Mouse (Mus musculus): ENCODE data around the gene Rnf145.

Rnf145 gene

DNA sequence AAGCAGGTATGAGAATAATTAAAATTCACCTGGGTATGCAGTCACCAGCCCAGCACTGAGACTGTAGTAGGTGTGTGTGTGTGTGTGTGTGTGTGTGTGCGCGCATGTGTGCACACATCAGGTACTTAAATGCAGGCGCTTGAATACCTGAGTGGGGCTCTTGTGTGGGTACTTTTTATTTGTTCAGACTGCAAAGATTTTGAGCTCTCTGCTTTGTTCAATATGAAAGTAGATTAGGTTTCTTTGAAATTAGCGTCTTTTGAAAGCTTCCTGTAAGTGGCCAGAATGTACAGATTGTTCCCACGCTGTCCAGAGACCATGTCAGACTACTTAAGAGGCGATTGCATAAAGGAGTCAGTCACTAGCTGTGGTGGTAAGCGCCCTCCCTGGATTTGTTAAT, 18.6 kb downstream of the Rnf145 start:
- no peak for DNase-seq (ENCODE audit: low spot score)

DNA sequence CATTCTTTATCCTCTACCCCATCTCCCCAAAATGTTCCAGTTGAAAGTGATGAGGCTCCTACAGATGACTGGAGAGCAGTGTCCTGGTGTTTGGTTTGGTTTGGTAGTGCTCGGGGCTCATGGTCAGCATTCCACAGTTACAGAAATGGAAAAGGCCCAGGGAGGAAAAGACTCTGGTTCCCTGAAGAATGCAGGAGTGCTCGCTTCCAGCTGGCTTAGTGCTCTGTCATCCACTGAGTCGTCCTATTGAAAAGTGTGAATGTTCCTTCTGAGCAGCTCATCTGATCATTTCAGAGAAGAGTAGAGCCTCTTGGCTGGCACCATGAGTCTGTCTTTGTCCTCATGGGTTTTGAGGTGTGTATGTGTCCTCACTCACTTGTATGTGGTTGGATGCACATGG, 19.3 kb downstream of the Rnf145 start:
- no peak for DNase-seq (ENCODE audit: low spot score)

DNA sequence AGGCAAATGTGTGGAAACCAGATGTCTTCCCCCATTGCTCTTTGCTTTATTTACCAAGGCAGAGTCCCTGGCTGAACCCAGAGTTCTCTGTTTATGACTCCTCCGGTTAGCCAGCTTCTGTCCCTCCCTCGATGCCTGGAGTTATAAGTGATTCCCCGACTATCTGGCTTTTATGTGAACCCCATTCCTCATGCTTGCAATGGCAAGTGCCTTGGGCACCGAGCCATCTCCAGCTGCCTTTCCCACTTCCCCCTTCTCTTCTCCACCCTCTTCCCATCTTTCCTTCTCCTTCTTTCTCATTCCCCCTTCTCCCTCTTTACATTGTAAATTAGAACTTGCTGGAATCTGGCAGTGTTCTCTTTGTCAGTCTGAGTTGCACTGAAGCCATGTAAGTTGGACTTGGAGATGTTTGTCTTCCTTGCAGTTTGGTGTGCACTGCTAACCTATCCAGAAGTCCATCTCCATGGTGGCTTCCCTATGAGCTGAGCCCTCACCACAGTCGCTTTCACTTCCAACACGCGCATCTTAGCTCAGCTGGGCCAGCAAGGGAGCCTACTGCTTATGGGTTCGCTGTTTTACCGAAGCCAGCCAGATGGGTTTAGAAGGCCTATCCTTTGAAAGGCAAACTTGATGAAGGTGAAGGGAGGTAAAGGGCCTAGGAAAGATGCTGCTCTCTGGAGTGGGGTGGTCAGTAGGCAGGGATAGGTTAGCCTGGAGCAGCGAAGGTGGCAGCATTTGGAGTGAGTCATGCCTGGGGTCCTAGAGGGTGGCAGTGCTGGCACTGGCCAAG, 19.9 kb downstream of the Rnf145 start:
- DNase-seq (ENCODE audit: low spot score), result no peak

DNA sequence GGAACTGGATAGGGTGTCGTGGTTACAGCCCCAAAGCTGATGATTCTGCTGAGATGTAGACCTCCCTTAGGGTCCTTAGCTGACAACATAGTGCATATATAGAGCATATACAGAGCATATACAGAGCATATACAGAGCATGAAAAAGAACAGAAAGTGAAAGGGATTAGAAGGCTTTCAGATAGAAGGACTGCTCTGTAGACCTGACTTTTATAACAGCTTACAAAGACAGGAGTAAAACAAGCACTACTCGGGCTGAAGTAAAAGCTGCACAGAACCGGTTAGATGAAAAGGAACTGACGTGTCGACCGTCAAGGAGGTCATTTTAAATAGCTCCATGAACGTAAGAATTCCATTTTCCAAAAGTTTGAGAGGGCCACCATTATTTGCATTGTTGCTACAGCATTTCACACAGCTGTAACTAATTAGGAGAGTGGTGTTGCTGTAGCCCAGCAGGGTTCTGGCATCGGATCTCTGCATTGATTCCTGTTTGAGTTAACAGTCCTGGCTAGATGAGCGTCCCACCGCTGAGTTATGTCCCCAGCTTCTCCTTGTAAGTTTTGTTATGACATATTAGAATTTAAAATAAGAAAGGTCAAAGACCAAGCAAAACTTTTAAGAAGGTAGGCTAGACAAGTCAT, 20.6 kb downstream of the Rnf145 start:
- no peak for DNase-seq (ENCODE audit: low spot score)

DNA sequence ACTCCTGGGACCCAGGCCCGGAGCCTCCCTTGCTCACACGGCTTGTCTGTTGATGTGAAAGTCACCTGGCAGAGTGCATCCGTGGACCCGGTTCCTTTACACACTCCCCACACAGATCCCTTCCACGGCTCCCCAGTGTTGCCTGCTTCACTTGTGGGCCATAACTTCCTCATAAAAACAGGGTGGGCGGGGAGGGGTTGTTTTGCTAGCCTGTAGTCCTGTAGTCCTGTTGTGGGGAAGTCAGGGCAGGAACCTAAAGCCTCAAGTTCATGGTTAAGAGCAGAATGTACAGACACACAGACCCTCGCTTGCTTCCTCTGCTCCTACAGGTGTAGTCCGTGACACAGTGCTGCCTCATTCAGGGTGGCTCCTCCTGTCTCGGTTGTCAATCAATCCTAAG, 21.5 kb downstream of the Rnf145 start:
- no peak for DNase-seq (ENCODE audit: low spot score)

DNA sequence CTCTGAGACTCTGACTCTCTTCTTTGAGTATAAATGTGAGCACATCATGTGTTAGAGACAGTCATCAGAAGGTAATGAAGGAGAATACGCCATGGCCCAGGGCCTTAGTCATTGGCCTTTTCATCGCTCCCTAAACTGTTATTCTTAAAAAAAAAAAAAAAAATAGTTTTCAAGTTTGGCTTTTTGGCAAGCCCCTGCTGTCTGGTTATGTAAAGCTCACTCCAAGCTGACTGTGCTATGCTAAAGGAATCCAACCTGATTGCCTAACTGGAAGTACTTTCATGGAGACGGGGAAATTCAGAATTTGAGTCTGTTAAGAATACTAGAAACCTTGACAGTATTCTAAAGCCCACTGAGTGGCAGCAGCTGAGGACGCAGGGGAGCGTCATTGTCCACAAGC, 22.5 kb downstream of the Rnf145 start:
- peak; percentile 64 for DNase-seq (ENCODE audit: low spot score)

DNA sequence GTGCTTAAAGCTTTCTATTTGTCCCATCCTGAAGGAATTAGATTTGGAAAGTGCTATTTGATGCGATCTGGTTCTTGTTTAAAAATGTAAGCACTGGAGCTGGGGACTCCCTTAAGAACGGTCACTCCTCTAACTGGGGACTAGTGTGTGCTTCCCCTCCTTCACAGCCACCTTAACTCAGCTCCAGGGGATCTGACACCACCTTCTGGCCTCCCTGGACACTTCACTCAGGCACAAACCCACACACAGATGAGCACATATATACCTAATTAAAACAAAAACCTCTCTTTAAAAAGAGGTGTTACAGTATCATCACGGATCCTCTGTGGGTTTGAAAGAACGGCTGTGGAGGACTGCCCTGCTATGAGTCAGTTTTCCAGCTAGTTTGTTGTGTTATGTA, 23.0 kb downstream of the Rnf145 start:
- no peak for DNase-seq (ENCODE audit: low spot score)

DNA sequence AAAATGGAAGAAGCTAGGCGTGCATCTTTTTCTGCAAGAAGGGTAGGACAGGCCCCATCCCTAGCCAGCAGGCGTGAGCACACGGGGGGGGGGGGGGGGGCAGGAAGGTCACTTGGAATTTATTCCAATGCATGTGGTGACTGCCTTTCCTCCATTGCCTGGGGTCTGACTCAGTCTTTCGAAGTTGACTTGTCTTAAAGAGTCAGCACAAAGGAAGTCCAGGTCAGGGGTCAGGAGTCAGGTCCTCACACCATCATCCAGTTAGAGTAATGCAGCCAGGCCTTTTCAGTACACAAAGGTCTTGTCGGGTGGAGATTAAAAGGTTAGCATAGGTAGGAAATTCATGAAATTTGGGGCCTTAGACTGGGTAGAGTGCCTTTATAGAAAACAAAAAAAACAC, 24.8 kb downstream of the Rnf145 start:
- no peak for DNase-seq (ENCODE audit: low spot score)

DNA sequence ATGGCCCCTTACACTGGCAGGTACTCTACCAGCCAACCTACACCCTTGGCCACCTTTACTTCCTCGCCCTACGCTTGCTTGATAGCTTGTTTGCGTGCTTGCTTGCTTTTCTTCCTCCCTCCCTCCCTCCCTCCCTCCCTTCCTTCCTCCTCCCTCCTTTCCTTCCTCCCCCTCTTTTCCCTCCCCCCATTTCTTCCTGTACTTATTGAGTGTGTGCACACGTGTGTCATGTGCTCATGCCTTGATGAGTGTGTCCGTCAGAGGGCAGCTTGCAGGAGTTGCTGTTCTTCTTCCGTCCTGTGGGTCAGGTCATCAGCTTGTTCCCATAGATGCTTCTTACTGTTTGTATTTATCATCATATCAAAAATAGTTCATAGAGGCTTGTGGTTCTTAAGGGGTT, 25.2 kb downstream of the Rnf145 start:
- DNase-seq (ENCODE audit: low spot score), result no peak

DNA sequence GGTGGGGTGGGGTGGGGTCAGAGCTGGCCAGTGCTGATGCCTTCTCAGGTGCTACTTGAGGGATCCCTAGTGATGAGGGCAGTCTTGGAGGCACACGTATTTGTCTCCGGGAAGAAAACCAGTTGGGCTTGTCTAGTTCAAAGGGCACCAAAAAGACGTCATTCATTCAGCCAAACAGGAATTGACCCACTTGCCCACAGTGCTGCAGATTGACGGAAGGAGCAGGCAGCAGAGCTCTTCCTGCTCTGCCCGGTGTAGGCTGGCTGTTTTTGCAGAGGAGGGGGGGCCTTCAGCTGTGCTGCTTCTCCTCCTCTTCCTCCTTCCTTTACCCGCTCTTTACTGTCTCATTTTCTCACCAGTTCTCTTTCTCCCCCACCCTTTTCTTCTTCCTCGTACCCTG, 26.4 kb downstream of the Rnf145 start:
- no peak for DNase-seq (ENCODE audit: low spot score)

DNA sequence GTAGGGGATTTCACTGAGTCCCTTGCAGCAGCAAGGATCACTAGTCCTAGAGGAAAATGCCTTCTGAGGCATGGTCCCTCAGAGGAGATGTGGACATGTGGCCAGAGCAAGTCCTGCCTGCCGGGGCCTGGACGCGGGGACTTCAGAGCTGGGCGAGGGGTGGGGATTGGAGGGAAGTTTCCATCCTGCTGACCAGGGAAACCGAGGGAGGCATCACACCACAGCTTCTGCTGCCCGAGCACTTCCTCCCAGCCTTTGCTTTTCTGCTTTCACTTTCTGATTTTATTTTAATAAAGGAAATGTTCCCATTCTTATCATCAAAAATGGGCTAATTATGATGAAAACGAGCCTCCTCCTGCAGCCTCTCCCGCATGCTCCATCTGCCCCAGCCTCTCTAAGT, 27.5 kb downstream of the Rnf145 start:
- no peak for DNase-seq (ENCODE audit: low spot score)

DNA sequence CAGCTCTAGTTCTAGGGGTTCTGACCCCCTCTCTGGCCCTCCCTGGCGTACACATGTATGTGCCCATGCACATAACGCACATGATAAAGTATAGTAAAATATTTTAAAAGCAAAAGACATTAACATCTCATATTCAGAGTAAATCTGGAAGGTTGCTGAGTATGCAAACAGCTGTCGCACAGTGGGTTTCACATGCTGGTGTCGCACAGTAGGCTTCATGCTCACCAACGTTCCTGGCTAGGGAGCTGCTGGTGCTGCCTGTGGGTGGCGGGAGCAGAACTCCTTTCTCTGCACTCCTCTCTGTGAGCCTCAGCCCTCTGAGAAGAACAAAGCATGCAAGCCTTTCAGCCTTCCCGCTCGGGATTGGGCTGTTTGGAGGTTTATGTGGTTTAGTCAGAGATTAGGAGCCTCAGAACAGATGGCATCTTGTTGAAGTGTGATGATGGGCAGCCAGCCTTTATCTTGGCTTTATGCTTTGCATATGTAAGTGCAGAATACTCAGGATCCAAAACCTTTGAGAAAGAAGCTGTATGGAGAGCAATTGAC, 29.0 kb downstream of the Rnf145 start:
- no peak for DNase-seq (ENCODE audit: low spot score)

DNA sequence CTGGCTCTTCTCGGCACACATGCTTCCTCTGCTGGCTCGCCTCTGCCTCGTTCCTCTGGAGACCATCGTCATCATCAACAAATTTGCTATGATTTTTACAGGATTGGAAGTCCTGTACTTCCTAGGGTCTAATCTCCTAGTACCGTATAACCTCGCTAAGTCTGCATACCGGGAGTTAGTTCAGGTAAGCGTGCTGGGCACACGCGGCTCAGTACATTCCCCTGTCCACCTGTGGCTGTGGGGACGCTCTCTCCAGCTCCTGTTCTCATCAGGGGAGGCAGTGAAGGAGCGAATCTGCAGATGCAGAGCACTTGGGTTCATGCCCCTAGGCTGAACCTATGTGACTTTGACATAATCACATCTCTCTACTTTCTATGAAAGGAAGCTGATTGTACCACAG, 30.1 kb downstream of the Rnf145 start:
- DNase-seq (ENCODE audit: low spot score), result no peak

DNA sequence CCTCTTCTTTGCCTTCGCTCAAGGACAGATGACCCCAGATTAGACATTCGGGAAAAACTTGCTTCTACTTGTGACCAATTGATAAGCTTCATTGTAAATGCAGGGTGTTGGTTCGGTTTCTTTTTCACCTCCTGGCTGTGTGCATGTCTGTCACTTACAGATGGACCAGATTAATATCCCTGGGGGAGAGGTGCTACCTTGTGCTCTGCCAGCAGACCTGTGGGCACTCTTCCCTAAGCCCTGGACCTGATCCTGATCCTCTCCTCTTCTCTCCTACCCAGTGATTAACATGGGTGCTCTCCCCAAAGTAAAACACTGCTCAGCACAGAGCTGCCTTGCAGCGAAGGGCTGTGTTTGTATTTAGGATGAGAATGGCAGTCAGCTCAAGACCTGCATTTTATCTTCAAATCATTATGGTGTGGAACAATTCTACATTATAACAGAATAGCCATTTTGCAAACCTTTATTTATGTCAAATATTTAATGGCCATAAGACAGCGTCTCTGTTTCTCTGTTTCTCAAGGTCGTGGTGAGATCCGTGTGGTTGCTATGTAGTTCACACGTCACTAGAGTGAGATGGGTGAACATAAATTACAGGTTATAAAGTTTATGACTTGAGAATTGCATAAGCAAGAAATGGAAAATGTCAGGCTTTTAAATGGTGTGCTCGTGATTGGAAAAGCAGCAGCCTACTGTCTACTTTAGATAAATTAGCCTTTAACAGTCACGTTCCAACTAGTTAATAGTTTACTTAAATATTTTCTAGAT, 30.9 kb downstream of the Rnf145 start:
- DNase-seq (ENCODE audit: low spot score), result no peak

DNA sequence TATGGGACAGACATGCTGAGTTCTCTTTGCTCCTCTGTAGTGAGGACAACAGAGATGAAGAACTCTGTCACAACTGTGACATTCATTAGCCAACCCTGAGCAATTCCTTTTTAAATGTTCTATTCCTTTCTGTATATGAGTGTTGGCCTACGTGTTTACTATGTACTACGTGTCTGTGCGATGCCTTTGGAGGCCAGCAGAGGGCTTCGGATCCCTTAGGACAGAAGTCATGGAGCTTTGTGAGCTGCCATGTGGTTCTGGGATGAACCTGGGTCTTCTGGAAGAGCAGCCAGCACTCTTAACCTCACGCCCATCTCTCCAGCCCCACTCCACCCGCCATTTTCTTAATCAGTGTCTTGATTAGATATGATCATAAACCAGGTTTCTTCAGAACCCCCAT, 32.2 kb downstream of the Rnf145 start:
- DNase-seq (ENCODE audit: low spot score), result no peak

DNA sequence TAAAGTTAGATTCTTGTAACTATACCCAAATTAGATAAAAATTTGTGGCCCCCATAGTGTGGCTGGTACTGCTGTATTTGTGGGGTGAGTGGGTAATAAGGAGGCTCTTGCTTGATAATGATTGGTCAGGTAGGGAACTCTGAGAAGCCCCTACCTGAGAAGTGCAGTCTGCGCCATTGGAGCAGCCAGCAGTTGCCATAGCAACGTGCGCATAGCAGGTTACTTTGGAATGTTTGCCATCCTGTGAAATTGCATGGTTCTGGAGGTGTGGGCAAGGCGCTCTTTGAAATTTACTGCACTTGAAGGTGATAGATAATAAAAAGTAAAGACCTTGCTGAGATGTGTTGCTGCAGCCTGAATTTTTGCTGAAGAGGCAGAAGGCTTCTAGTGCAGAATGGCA, 35.6 kb downstream of the Rnf145 start:
- DNase-seq (ENCODE audit: low spot score), result no peak

DNA sequence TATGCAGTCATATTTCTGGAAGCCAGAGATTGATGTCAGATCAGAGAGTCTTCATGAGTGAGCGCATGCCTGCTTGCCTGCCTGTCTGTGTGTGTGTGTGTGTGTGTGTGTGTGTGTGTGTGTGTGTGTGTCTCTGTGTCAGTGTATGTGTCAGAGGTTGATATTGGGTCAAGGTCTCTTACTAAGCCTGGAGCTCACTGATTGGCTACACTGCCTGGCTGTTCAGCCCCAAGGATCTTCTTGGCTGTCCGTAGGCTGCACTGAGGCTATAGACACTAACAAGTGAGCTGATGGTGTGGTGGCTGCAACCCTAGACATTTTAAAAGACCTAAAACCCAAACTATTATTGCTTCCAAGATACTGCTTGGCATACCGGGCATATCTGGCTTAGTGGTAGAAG, 39.8 kb downstream of the Rnf145 start:
- no peak for DNase-seq (ENCODE audit: low spot score)

DNA sequence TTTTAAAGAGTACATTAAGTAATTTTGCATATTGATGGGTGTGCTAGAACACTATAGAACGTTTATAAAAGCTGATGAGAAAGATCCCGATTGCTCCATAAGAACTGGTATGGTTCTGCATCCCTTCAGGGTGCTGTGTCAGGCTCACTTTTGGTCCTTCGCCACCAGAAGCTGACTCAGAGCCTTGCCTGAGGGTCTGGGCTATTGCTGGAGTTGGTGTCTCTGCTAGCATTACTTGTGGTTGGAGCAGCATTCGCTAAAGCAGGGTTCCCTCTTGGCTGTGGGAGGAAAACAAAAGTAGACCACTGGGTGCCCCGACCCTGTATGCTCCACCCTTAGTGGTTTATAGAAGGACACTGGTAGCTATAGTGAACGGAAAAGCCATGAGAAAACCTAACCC, 40.7 kb downstream of the Rnf145 start:
- no peak for DNase-seq (ENCODE audit: low spot score)

DNA sequence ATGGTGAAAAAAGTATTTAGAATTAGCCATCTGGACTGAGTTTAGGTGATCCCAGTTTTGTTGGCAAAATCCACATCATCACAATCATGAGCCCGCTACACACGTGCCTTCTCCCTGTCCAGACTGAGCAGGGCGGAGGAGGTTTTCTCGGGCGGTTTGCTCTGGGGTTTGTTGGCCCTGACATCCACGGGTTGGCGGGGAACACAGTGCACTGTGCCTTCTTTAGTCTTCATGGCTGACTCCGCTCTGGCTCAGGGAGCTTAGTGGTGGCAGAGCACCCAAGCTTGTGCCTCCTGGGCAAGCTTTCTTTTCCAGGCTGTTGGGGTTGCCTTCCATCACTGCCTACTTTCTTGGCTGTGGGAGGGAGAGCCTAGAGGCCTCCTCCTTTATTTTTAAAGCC, 41.6 kb downstream of the Rnf145 start:
- DNase-seq (ENCODE audit: low spot score), result no peak

DNA sequence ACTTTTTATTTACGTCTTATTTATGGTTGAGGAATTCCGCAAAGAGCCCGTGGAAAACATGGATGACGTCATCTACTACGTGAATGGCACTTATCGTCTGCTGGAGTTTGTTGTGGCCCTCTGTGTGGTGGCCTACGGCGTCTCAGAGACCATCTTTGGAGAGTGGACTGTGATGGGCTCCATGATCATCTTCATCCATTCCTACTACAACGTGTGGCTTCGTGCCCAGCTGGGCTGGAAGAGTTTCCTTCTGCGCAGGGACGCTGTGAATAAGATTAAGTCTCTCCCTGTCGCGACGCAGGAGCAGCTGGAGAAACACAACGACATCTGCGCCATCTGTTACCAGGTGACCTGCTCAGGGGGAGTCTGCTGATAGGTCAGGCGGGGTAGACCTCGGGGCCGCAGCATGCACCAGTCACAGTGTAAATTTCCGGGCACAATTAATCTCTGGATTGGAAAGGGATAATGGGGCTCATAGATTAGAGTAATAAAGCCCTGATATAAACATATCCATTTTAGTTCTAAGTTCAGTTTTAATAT, 42.8 kb downstream of the Rnf145 start:
- DNase-seq (ENCODE audit: low spot score), result no peak

DNA sequence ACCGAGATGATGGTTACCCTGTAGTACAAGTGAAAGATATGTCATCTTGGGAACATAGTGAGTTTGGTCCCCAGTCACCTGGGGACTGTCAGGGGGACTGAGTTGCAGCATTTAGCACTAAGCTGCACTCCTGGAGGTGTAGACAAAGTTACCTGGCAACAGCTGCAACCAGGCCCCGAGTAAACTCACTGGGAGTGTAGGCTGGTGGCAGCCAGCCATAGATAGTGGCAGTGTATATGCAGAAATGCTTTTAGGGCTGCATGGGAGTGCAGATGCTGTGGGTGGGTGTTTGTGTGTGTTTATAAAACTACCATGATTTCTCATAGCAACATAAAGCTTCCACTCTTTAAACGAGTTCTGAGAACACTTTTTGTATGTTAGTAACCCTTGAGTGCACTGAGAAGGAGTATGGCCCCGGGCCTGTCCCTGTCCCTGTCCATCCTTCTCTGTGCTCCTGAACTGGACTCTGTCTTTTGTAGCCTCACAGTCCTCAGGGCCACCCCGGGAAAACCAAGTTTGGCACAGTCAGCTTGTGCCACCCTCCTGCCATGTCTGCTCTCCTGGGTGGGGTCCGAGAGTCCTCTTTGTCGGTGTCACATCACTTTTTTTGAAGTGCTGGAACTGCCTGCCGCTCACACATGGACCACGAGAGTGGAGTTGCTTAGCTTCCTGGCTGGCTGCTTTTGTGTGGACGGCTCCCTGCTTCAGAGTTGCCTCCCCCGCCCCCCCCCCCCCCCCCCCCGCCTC, 43.8 kb downstream of the Rnf145 start:
- no peak for DNase-seq (ENCODE audit: low spot score)

All from adipocyte (in vitro differentiated cells).